Mouse (Mus musculus) neural tube, embryonic 13.5 days (tissue): ENCODE data around the gene Hand2. TPM values are rescaled to one million over a fixed set of nuclear protein-coding genes. Genes with fewer than 3 reads are reported as not detected.

Source experiments
- ATAC-seq: fragments of 200-750 bp; cut with Nextera tagmentation; 2 replicates; pipeline ENCODE4 v1.8.0; 2017; ENCODE audit warnings: low read depth, mild to moderate bottlenecking, moderate TSS enrichment, moderate library complexity
- H3K27ac ChIP-seq: fragments of 300-500 bp; sonication (generic); replicated peaks from 2 replicates; pipeline ENCODE4 v1.5.1; 2015; ENCODE audit warnings: moderate library complexity, mild to moderate bottlenecking, inconsistent platforms
- H3K27me3 ChIP-seq: fragments of 300-500 bp; sonication (generic); 2 replicates; pipeline ENCODE4 v1.6.1; 2015; ENCODE audit warnings: mild to moderate bottlenecking, inconsistent platforms
- H3K36me3 ChIP-seq: fragments of 300-500 bp; sonication (generic); 2 replicates; pipeline ENCODE4 v1.6.1; 2015; ENCODE audit warnings: mild to moderate bottlenecking, inconsistent platforms
- H3K4me1 ChIP-seq: fragments of 300-500 bp; sonication (generic); replicated peaks from 2 replicates; pipeline ENCODE4 v1.6.1; 2015; ENCODE audit warnings: inconsistent platforms
- H3K4me2 ChIP-seq: fragments of 300-500 bp; sonication (generic); 2 replicates; pipeline ENCODE4 v1.6.1; 2015; ENCODE audit warnings: inconsistent platforms, mild to moderate bottlenecking, moderate library complexity
- H3K4me3 ChIP-seq: fragments of 300-500 bp; sonication (generic); 2 replicates; pipeline ENCODE4 v1.5.1; 2015; ENCODE audit warnings: mild to moderate bottlenecking, inconsistent platforms
- H3K9ac ChIP-seq: fragments of 300-500 bp; sonication (generic); 2 replicates; pipeline ENCODE4 v1.6.1; 2015; ENCODE audit warnings: moderate library complexity, mild to moderate bottlenecking, inconsistent platforms
- H3K9me3 ChIP-seq: fragments of 300-500 bp; sonication (generic); 2 replicates; pipeline ENCODE4 v1.6.1; 2016; ENCODE audit warnings: inconsistent platforms
- WGBS: fragments of 180-500 bp; shearing (Covaris S2); methylation state at CpG from one replicate; pipeline ENCODE4 v1.1.7; 2015; 5-methylcytosine and 5-hydroxymethylcytosine counted together
- polyA plus RNA-seq: library from polyadenylated mRNA; unstranded; fragments of >200 nt; fragmentation: Nextera tagmentation; extraction: Ambion mirVana; gene quantifications from 2 replicates; pipeline ENCODE4 v1.2.1, GENCODE M21; 2015

Gene Hand2
- polyA plus RNA-seq, 1 experiment from 2014 or later: 0.08 TPM

DNA sequence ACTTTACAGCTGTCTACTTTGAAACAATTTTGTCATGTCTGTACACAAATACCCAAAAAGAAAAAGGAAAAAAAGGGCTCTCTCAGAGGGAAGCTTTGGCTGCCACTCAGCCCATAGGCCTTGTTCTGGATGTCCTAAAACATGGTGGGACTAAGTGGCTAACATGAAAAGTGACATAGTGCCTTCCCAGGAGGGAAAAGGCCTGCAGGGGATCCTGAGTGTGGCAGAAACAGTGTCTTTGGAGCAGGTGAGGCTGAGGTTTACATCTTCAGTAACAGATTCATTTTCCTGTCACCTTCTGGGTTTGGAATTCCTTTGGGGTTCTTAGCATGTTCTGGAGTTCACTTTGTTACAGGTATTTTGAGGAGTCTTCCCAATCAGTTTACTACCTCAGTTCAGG is 3.7 kb upstream of the Hand2 start:
- H3K36me3 ChIP-seq: no peaks in the 10 kb centered on the region
- no peak for ATAC-seq
- peaks cover 25% of the 10 kb centered on the region for H3K4me1 ChIP-seq
- no peak overlapping the region for H3K27ac ChIP-seq
- peaks cover 99% of the 10 kb centered on the region for H3K27me3 ChIP-seq
- H3K9me3 ChIP-seq: no peaks in the 10 kb centered on the region
- no peak overlapping the region for H3K9ac ChIP-seq
- no peak overlapping the region for H3K4me2 ChIP-seq
- no peak overlapping the region for H3K4me3 ChIP-seq

DNA sequence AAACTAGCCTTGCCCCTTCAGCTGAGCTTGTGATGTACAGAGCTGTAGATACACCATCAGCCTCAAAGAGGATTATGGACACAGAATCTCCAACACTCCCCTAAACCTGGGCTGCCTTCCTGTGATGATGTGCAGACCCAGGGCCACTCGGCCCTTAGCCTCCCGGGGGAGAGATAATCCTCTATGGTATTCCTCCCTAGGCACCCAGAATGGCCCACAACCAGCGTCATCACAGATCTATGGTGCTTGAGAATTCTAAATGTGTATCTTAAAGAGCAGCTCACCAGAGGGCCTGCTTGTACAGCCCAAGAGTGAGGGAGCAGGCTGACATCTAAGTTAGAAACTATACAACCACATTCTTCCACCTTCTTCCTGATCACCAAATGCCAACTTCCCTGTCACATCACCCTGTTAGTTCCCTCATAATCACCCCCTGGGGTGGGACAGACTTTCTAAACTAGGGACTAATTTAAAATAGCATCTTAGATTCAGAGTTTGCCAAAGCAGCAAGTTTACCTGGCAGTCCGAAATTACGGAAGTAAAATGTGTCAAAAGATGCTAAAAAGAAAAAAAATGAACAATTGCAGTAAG is 2.8 kb upstream of the Hand2 start:
- H3K9ac ChIP-seq: no peak overlapping the region
- 2% methylated on average over 5 of the region's 5 CpGs for WGBS
- peaks cover 99% of the 10 kb centered on the region for H3K27me3 ChIP-seq
- ATAC-seq: no peak
- no peak overlapping the region for H3K27ac ChIP-seq
- no peak overlapping the region for H3K4me2 ChIP-seq
- peaks cover 16% of the 10 kb centered on the region for H3K4me1 ChIP-seq
- H3K36me3 ChIP-seq: no peaks in the 10 kb centered on the region
- no peaks in the 10 kb centered on the region for H3K9me3 ChIP-seq
- H3K4me3 ChIP-seq: no peak overlapping the region

DNA sequence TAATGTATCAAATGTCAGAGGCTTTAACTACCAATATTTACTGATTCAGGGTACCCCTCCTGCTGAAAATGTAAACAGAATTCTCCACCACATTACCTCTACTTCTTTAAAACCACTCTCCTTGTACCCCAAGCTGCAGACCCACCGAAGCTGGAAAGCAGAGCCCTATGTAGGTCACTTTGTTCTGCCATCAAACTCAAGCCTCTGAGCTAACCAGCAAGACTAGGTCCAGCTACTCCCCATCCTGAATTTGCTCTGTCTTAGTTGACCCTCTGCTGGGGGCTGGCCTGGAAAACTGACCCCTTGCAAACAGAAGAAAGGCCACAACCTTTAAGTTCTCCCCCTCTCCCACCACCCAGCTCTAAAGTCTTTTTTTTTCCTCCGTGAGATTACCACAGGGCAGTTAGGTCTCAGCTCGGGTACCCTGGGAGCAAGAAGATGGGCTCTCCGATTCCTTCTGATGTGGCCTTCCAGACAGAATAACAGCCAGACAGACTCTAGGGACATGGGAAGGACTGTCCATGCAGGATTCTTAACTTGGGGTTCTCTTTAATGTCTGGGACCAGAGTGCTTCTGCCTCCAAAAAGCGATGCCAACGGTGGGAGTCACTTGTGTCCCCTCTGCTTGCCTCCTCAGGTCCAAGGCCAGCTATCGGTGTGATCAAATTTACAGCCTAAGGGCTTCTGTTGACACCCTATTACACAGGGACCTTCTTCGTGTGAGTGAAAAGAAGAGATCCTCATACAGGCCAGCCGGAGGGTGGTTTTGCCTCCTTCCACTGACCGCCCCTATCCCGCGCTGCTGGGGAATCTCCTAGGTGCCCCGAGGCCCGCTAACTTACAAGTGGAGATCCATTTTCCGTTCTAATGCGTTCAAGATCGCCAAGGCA is 1.4 kb upstream of the Hand2 start:
- peaks cover 15% of the 10 kb centered on the region for H3K4me1 ChIP-seq
- WGBS: under 1% methylated on average over 17 of the region's 17 CpGs
- H3K9me3 ChIP-seq: no peaks in the 10 kb centered on the region
- no peaks in the 10 kb centered on the region for H3K36me3 ChIP-seq
- H3K27me3 ChIP-seq: peaks cover 100% of the 10 kb centered on the region
- no peak overlapping the region for H3K9ac ChIP-seq
- H3K4me3 ChIP-seq: no peak overlapping the region
- no peak for ATAC-seq
- no peak overlapping the region for H3K27ac ChIP-seq
- no peak overlapping the region for H3K4me2 ChIP-seq

DNA sequence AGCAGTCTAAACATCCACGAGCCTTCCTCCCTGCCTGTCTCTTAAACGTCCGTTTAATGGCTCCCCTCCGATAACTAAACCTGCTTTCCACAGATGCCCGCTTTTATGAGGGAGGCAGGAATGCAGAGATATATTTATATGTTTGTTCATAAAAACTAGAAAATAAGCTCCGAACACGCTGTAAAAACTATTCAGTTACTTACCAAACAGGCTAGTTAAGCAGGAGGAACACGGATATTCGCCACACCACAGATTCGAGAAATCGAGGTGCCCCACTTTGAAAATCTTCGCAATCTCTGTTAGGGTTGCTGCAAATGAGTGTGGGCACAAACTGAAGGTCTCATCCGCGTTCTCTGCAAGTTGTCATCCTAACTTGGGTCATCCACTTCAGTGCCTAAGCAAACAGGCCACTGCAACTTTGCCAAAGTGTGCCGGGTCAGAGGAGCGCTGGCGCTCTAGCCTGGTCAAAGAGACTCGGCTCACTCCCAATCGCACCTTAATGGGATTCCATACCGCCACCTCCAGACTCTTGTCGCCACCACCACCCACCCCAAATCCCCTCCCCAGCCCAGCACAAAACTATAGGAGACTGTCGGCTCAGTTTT is 700 bp upstream of the Hand2 start:
- Histone ChIP-seq H3K27me3 (peaks cover 99% of the 10 kb centered on the region), H3K4me2 (no peak overlapping the region), H3K9me3 (no peaks in the 10 kb centered on the region), H3K9ac (no peak overlapping the region), H3K36me3 (no peaks in the 10 kb centered on the region), H3K4me3 (no peak overlapping the region), H3K27ac (no peak overlapping the region), H3K4me1 (peaks cover 15% of the 10 kb centered on the region)
- no peak for ATAC-seq
- WGBS: under 1% methylated on average over 22 of the region's 22 CpGs

DNA sequence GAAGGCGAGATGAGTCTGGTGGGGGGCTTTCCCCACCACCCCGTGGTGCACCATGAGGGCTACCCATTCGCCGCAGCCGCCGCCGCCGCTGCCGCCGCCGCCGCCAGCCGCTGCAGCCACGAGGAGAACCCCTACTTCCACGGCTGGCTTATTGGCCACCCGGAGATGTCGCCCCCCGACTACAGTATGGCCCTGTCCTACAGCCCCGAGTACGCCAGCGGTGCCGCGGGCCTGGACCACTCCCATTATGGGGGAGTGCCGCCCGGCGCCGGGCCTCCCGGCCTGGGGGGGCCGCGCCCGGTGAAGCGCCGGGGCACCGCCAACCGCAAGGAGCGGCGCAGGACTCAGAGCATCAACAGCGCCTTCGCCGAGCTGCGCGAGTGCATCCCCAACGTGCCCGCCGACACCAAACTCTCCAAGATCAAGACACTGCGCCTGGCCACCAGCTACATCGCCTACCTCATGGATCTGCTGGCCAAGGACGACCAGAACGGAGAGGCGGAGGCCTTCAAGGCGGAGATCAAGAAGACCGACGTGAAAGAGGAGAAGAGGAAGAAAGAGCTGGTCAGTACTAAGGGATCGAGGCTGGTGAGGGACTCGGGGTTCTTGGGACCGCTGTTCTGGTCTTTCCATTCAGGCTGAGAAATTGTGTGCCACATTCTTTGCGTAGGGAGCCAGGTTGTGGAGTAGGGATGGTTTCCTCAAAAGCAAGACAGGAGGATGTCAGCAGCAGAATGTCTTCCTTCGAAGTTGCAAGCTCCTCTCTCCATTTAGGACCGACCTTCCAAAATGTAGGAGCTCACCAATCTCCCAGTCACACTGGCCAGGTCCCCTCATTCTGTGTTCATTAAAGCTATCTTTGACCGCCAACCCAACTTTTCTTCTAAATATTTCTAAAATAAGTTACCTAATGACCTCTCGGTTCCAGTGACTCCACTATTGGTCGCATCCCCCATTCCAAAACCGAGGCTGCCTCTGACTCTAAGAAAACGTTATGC is 1.4 kb downstream of the Hand2 start:
- Histone ChIP-seq H3K4me1 (peaks cover 15% of the 10 kb centered on the region), H3K9me3 (no peaks in the 10 kb centered on the region), H3K36me3 (no peaks in the 10 kb centered on the region), H3K27me3 (peaks cover 99% of the 10 kb centered on the region), H3K27ac (no peak overlapping the region), H3K4me3 (peak overlapping the region; percentile 26), H3K4me2 (peak overlapping the region; percentile 49), H3K9ac (no peak overlapping the region)
- peak; percentile 51; the same call in 1 of the 2 replicates for ATAC-seq
- WGBS: under 1% methylated on average over 52 of the region's 64 CpGs

DNA sequence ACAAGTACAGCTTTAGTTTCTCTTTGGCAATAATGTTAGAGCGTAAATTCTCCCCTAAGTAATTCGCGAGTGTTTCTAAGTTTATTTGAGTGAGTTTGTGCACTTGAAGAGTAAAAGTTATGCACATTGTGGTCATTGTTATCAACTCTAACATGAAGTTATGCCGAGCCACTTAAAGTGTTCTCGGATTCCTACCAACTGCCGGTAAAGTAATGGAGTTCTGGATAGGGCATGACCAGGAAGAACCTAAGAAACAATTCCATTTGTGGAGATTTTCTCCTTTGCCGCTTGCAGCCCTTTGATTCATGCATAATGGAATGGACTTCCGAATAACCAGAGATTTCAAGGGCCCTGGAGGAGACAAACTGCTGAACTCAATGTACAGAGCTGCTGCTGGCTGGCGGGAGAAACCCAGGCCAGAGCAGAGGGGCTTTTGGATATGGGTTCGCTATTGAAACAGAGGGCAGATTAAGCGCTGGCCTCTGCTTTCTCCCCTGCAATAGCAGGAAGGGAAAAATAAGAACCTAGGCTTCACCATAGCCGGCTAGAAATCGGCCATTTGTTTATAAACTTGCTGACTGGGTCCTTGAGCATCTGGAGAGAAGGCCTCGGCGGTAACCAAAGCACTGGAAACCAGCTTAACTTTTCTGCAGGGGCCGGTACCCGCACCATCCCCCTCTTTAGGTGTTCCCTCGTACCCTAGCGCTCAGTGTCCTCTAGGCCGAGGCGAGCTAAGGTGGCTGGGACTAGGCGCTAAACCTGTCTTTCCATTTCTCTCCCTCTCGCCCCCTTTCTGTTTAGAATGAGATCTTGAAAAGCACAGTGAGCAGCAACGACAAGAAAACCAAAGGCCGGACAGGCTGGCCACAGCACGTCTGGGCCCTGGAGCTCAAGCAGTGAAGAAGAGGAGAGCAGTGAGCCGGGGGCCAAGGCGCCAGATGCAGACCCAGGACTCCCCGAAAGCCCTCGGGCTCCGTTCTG is 2.5 kb downstream of the Hand2 start:
- H3K4me1 ChIP-seq: peaks cover 17% of the 10 kb centered on the region
- no peak overlapping the region for H3K9ac ChIP-seq
- H3K9me3 ChIP-seq: no peaks in the 10 kb centered on the region
- 1% methylated on average over 31 of the region's 31 CpGs for WGBS
- H3K27ac ChIP-seq: no peak overlapping the region
- no peaks in the 10 kb centered on the region for H3K36me3 ChIP-seq
- ATAC-seq: no peak
- no peak overlapping the region for H3K4me3 ChIP-seq
- H3K4me2 ChIP-seq: no peak overlapping the region
- peaks cover 99% of the 10 kb centered on the region for H3K27me3 ChIP-seq

DNA sequence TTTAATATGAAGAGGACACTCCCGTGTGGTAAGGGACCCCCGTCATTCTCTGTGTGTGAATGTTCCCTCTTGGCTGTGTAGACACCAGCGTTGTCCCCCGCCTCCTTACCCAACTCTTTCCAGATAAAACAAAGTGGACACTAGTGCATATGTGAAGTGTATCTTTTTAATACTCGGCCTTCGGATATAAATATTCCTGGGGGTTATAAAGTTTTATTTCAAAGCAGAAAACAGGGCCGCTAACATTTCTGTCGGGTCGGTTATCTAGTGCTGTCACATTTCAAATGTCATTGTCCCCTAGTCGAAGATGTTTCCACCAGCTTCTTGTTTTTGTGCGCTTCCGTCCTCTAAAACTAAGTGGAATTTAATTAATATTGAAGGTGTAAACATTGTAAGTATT is 3.3 kb downstream of the Hand2 start:
- Histone ChIP-seq H3K9ac (no peak overlapping the region), H3K4me3 (no peak overlapping the region), H3K27ac (no peak overlapping the region), H3K9me3 (no peaks in the 10 kb centered on the region), H3K27me3 (peaks cover 99% of the 10 kb centered on the region), H3K4me2 (no peak overlapping the region), H3K4me1 (peaks cover 25% of the 10 kb centered on the region), H3K36me3 (no peaks in the 10 kb centered on the region)
- no peak for ATAC-seq
- 2% methylated on average over 12 of the region's 12 CpGs for WGBS

DNA sequence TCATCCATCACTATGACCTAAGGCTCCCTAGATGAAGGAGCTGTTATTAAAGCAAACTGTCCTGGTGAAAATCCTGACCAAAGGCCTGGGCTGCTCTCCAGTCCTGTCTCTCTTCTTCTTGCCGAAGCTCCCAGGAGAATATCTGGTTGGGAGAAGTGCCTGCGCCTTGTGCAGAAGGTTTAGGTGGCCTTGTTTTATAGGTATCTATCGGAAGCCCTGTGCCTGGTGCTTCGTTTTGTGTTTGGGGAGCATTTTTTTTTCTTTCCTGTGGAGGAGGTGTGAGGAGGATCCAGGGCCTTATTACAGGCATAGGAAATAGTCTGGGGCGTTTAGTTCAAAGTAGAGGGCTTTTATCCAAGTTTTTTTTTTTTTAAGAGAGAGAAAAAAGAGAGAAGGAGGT is 3.9 kb downstream of the Hand2 start:
- Histone ChIP-seq H3K27me3 (peaks cover 99% of the 10 kb centered on the region), H3K4me3 (no peak overlapping the region), H3K4me1 (peaks cover 25% of the 10 kb centered on the region), H3K9ac (no peak overlapping the region), H3K36me3 (no peaks in the 10 kb centered on the region), H3K4me2 (no peak overlapping the region), H3K27ac (no peak overlapping the region), H3K9me3 (no peaks in the 10 kb centered on the region)
- WGBS: under 1% methylated on average over 5 of the region's 5 CpGs
- ATAC-seq: no peak

DNA sequence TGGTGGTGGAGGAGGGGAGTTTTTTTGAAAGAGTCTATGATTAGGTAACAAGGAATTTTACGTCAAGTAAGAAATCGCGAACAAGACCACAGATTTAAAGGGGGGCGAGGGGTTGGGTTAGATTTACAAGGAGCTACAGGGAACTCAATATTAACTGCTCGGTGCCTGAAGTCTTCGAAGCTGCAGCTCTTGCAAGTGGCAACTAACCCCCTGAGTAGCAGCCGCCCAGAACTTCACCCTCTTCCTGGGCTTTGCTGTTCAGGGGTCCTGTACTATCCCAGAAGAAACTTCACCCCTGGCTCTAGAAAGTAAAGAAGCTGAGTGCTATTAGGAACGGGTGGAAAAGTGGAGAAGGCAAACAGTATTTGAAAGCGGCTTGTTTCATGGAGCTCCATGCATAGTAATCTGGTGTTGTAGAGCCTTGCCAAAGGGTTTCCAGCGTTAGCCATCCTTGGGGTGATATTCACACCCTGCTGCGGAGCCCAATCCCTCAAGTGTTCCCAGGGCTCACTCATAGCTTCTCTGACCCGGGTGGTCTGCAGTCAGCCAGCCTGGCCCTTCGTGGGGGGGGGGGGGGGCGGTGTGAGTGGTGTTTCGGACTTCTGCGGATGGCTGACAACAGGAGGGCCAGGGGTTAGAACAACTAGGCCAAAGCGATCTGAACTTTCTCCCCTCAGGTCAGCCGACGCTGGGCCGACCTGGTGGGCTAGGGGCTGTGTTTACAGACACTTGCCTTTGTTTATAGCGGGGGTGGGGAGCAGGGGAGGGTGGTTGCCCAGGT is 4.5 kb downstream of the Hand2 start:
- no peak for ATAC-seq
- Histone ChIP-seq H3K4me1 (peaks cover 25% of the 10 kb centered on the region), H3K4me2 (no peak overlapping the region)

More for the DNA sequence above, 4.5 kb downstream of the Hand2 start:
- Histone ChIP-seq H3K27me3 (peaks cover 99% of the 10 kb centered on the region), H3K36me3 (no peaks in the 10 kb centered on the region), H3K27ac (no peak overlapping the region), H3K9ac (no peak overlapping the region), H3K9me3 (no peaks in the 10 kb centered on the region), H3K4me3 (no peak overlapping the region)
- under 1% methylated on average over 21 of the region's 21 CpGs for WGBS
